Mouse (Mus musculus): ENCODE data around the gene Macrod2.

DNA sequence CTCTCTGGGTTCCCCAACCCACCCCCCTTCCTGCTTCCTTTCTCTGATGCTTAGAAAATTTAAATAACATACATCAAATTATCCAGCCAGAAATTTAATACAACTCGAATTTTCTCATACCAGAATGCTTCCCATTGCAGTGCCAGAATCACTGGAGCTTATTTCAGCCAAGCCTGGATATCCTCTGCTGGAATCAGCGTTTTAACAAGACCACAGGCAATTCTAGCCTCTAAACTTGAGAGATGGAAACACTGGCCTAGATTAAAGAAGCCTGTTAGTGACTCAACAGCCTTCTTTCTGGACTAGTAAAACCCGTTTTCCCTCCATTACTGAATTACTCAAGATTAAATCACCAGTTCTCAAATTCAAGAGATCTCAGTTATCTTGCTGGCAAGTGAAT is 1170.9 kb downstream of the Macrod2 start:
- TF ChIP-seq CTCF (IDR thresholded peaks at IDR 0.05; ENCODE audit: extremely low read depth, insufficient read length, insufficient replicate concordance, low read depth, low read length) (no peak), POLR2A (IDR thresholded peaks at IDR 0.05; ENCODE audit: low read depth, low read length) (no peak)
